Mouse (Mus musculus) inflammation-experienced regulatory T-cells, adult 16 weeks (primary cell): ENCODE results near the gene Upp1. TPM values are rescaled to one million over a fixed set of nuclear protein-coding genes. Genes with fewer than 3 reads are reported as not detected.

ENCODE experiments used
- polyA plus RNA-seq: library from polyadenylated mRNA; unstranded; fragments of 100-300 nt; shearing (Covaris generic); gene quantifications from one replicate; pipeline ENCODE4 v1.2.1, GENCODE M21; 2017

Gene Upp1
- polyA plus RNA-seq = not detected

GRCm38 (mm10) chr11:9118050-9118420 is at the start of gene Upp1:
Gene Upp1 (plus strand): TSS chr11:9118103.

Other genes with a start within 250 kb of the Upp1 start
- gene Pkd1l1, start 144.8 kb upstream of the Upp1 start, polyA plus RNA-seq = not detected
- gene Hus1, start 106.9 kb upstream of the Upp1 start, polyA plus RNA-seq = 15.4 TPM
- 0.12 TPM for gene Gm11992, start 69.5 kb upstream of the Upp1 start, polyA plus RNA-seq
- not detected for gene Sun3, start 69.1 kb upstream of the Upp1 start, polyA plus RNA-seq
- gene Abca13, start 73.8 kb downstream of the Upp1 start, polyA plus RNA-seq = not detected